9 mouse cellular contexts compared by ENCODE assay signal in genomic region chr5:65950236-65950635, GRCm38 (mm10). TPM values are rescaled to one million over a fixed set of nuclear protein-coding genes. Genes with fewer than 3 reads are reported as not detected.
DNase-seq lines count a peak whose midpoint lies in the region; ATAC-seq and TF ChIP-seq lines count a peak whose summit lies in the region.
"Had no signal": no experiment of that assay in that cellular context is flagged by ENCODE, and none has a peak within 500 bp of the region (broad histone marks: within the 10 kb centered on the region; RNA-seq: fewer than 3 reads in every experiment).

No protein-coding gene starts in this region.

- H3K4me1 ChIP-seq in stomach, embryonic 16.5 days (ENCODE audit: control insufficient read depth, insufficient read depth, low read length) = no peaks in the 10 kb centered on the region
- no peaks in the 10 kb centered on the region for H3K4me1 ChIP-seq in stomach, postnatal 0 days (replicated peaks; ENCODE audit: control insufficient read depth, insufficient read depth)
- H3K4me1 ChIP-seq in forebrain, embryonic 12.5 days = peaks cover 23% of the 10 kb centered on the region
- H3K4me1 ChIP-seq in midbrain, postnatal 0 days (ENCODE audit: insufficient read depth, low read length) = peaks cover 7% of the 10 kb centered on the region

- no peak overlapping the region for H3K27ac ChIP-seq in stomach, embryonic 16.5 days (ENCODE audit: low read length)
- no peak overlapping the region for H3K27ac ChIP-seq in stomach, postnatal 0 days (replicated peaks)
- peak overlapping the region; percentile 97 for H3K27ac ChIP-seq in forebrain, embryonic 12.5 days
- H3K27ac ChIP-seq in midbrain, postnatal 0 days (ENCODE audit: low read depth, low read length) = peak overlapping the region; percentile 84
- H3K27ac ChIP-seq: liver, embryonic 13.5 days had no signal

- ATAC-seq in stomach, embryonic 16.5 days (ENCODE audit: insufficient read depth, low FRiP score) = 0 out of 2 replicates have a peak, but pooled peaks have one; percentile 5
- no peak for ATAC-seq in stomach, postnatal 0 days (ENCODE audit: low FRiP score, low TSS enrichment)
- peak; percentile 89 for ATAC-seq in forebrain, embryonic 12.5 days (ENCODE audit: low FRiP score)
- peak; percentile 73 for ATAC-seq in midbrain, postnatal 0 days (ENCODE audit: low FRiP score)
- ATAC-seq in megakaryocyte progenitor cell, adult 5-6 weeks (replicated peaks; ENCODE audit: poor library complexity) = no peak
- no peak for ATAC-seq in granulocyte monocyte progenitor cell, adult 5-6 weeks (replicated peaks; ENCODE audit: poor library complexity, severe bottlenecking)

- WGBS in stomach, embryonic 16.5 days = 50% methylated on average over 6 of the region's 6 CpGs
- WGBS in stomach, postnatal 0 days = 35% methylated on average over 6 of the region's 6 CpGs
- 7% methylated on average over 6 of the region's 6 CpGs for WGBS in forebrain, embryonic 12.5 days
- under 1% methylated on average over 6 of the region's 6 CpGs for WGBS in midbrain, postnatal 0 days

- no peaks in the 10 kb centered on the region for H3K27me3 ChIP-seq in stomach, embryonic 16.5 days (ENCODE audit: control insufficient read depth, insufficient read depth, low read length)
- no peaks in the 10 kb centered on the region for H3K27me3 ChIP-seq in stomach, postnatal 0 days (ENCODE audit: control insufficient read depth, insufficient read depth, low read length)
- H3K27me3 ChIP-seq in forebrain, embryonic 12.5 days = no peaks in the 10 kb centered on the region
- no peaks in the 10 kb centered on the region for H3K27me3 ChIP-seq in midbrain, postnatal 0 days (ENCODE audit: insufficient read depth, low read length)
- H3K27me3 ChIP-seq: liver, embryonic 13.5 days had no signal

- no peak overlapping the region for H3K4me3 ChIP-seq in stomach, embryonic 16.5 days (replicated peaks; ENCODE audit: low read length)
- no peak overlapping the region for H3K4me3 ChIP-seq in stomach, postnatal 0 days (ENCODE audit: low read depth, low read length)
- H3K4me3 ChIP-seq in forebrain, embryonic 12.5 days (replicated peaks) = no peak overlapping the region
- H3K4me3 ChIP-seq in midbrain, postnatal 0 days (ENCODE audit: low read depth, low read length) = no peak overlapping the region
- H3K4me3 ChIP-seq: liver, embryonic 13.5 days had no signal

- H3K9ac ChIP-seq in stomach, embryonic 16.5 days (ENCODE audit: low read length) = no peak overlapping the region
- H3K9ac ChIP-seq in stomach, postnatal 0 days (ENCODE audit: low read length) = no peak overlapping the region
- H3K9ac ChIP-seq in forebrain, embryonic 12.5 days = peak overlapping the region; percentile 42; the same call in 1 of the 2 replicates
- H3K9ac ChIP-seq in midbrain, postnatal 0 days (replicated peaks; ENCODE audit: low read length, poor library complexity, severe bottlenecking) = 0 out of 2 replicates have a peak overlapping the region, but pooled peaks have one; percentile 24
- H3K9ac ChIP-seq: liver, embryonic 13.5 days had no signal

- no peak for TF ChIP-seq CTCF in stomach, postnatal 0 days (IDR thresholded peaks at IDR 0.05; ENCODE audit: low read depth)
- no peak for TF ChIP-seq CTCF in midbrain, postnatal 0 days (IDR thresholded peaks at IDR 0.05)

- H3K4me2 ChIP-seq in stomach, embryonic 16.5 days (ENCODE audit: low read depth, low read length) = no peak overlapping the region
- H3K4me2 ChIP-seq in stomach, postnatal 0 days (replicated peaks; ENCODE audit: low read depth) = no peak overlapping the region
- H3K4me2 ChIP-seq in forebrain, embryonic 12.5 days = peak overlapping the region; percentile 47
- peak overlapping the region; percentile 35 for H3K4me2 ChIP-seq in midbrain, postnatal 0 days (ENCODE audit: low read depth, low read length, poor library complexity, severe bottlenecking)
- H3K4me2 ChIP-seq: liver, embryonic 13.5 days had no signal

- no peak for DNase-seq in stomach, postnatal 0 days (ENCODE audit: low spot score)
- peak; percentile 17 for DNase-seq in kidney, postnatal 14 days
- peak; percentile 93 for DNase-seq in midbrain, postnatal 0 days (ENCODE audit: low spot score)
- DNase-seq in urinary bladder, postnatal 10 days (ENCODE audit: low spot score) = no peak
- DNase-seq: liver, embryonic 13.5 days had no signal

- H3K36me3 ChIP-seq in stomach, embryonic 16.5 days (ENCODE audit: control insufficient read depth, insufficient read depth, low read length) = no peaks in the 10 kb centered on the region
- H3K36me3 ChIP-seq in stomach, postnatal 0 days (ENCODE audit: control insufficient read depth, insufficient read depth, low read length) = no peaks in the 10 kb centered on the region
- H3K36me3 ChIP-seq in forebrain, embryonic 12.5 days (replicated peaks) = no peaks in the 10 kb centered on the region
- H3K36me3 ChIP-seq in midbrain, postnatal 0 days (ENCODE audit: insufficient read depth, low read length) = no peaks in the 10 kb centered on the region
- H3K36me3 ChIP-seq: liver, embryonic 13.5 days had no signal

- H3K9me3 ChIP-seq in stomach, embryonic 16.5 days (replicated peaks; ENCODE audit: control insufficient read depth, low read length) = no peaks in the 10 kb centered on the region
- no peaks in the 10 kb centered on the region for H3K9me3 ChIP-seq in stomach, postnatal 0 days (ENCODE audit: control insufficient read depth, low read length)
- H3K9me3 ChIP-seq in forebrain, embryonic 12.5 days = no peaks in the 10 kb centered on the region
- H3K9me3 ChIP-seq in midbrain, postnatal 0 days (ENCODE audit: low read length) = no peaks in the 10 kb centered on the region
- H3K9me3 ChIP-seq: liver, embryonic 13.5 days had no signal

- TF ChIP-seq EP300 in stomach, postnatal 0 days (optimal IDR thresholded peaks at IDR 0.05) = no peak

RNA-seq across cellular contexts. Expression of gene Chrna9, which starts 15.5 kb away (rescaled TPM):
- 0.43 TPM in 1 of 2 replicates, not detected in the other for polyA plus RNA-seq in stomach, embryonic 16.5 days (2015; fragmentation: Nextera tagmentation; extraction: Ambion mirVana)
- polyA plus RNA-seq in stomach, postnatal 0 days (2015; fragmentation: Nextera tagmentation; extraction: Ambion mirVana) = not detected in 2 replicates
- polyA plus RNA-seq in forebrain, embryonic 12.5 days (2016; fragmentation: Nextera tagmentation; extraction: Ambion mirVana) = not detected in 2 replicates
- not detected in 2 replicates for total RNA-seq in midbrain, postnatal 0 days (2014; rRNA removed)
- polyA plus RNA-seq in midbrain, postnatal 0 days (2015; fragmentation: Nextera tagmentation; extraction: Ambion mirVana) = not detected in 2 replicates
- total RNA-seq in megakaryocyte progenitor cell, adult 5-6 weeks (2015) = not detected in 2 replicates
- total RNA-seq in megakaryocyte progenitor cell, adult 5-6 weeks (2017) = not detected in 2 replicates
- total RNA-seq in granulocyte monocyte progenitor cell, adult 5-6 weeks (2014; fragmentation: Nextera tagmentation) = not detected in 2 replicates
- not detected in 2 replicates for total RNA-seq in granulocyte monocyte progenitor cell, adult 5-6 weeks (2017)
- polyA plus RNA-seq: liver, embryonic 13.5 days had no signal

RNA-seq across cellular contexts. Expression of gene 9130230L23Rik, which starts 53.8 kb away (rescaled TPM):
- polyA plus RNA-seq in stomach, embryonic 16.5 days (2015; fragmentation: Nextera tagmentation; extraction: Ambion mirVana) = 1.9 and 2.6 TPM in 2 replicates
- polyA plus RNA-seq in stomach, postnatal 0 days (2015; fragmentation: Nextera tagmentation; extraction: Ambion mirVana) = 4.7 and 4.8 TPM in 2 replicates
- 0.13 TPM in 1 of 2 replicates, not detected in the other for polyA plus RNA-seq in forebrain, embryonic 12.5 days (2016; fragmentation: Nextera tagmentation; extraction: Ambion mirVana)
- not detected in 2 replicates for total RNA-seq in midbrain, postnatal 0 days (2014; rRNA removed)
- polyA plus RNA-seq in midbrain, postnatal 0 days (2015; fragmentation: Nextera tagmentation; extraction: Ambion mirVana) = not detected in 2 replicates
- not detected in 2 replicates for total RNA-seq in megakaryocyte progenitor cell, adult 5-6 weeks (2015)
- total RNA-seq in megakaryocyte progenitor cell, adult 5-6 weeks (2017) = 0.30 TPM in 1 of 2 replicates, not detected in the other
- total RNA-seq in granulocyte monocyte progenitor cell, adult 5-6 weeks (2014; fragmentation: Nextera tagmentation) = not detected in 2 replicates
- total RNA-seq in granulocyte monocyte progenitor cell, adult 5-6 weeks (2017) = not detected in 2 replicates
- polyA plus RNA-seq: liver, embryonic 13.5 days had no signal

Comparison
In these comparisons a context has a peak if more than half of its experiments do, and no peak if none do; other contexts are left out.
1. ATAC-seq: peak in stomach, embryonic 16.5 days (single experiment), forebrain, embryonic 12.5 days (single experiment) and midbrain, postnatal 0 days (single experiment); none in stomach, postnatal 0 days (single experiment), megakaryocyte progenitor cell, adult 5-6 weeks (single experiment) and granulocyte monocyte progenitor cell, adult 5-6 weeks (single experiment).
2. H3K27ac ChIP-seq: peak in forebrain, embryonic 12.5 days (single experiment) and midbrain, postnatal 0 days (single experiment); none in stomach, embryonic 16.5 days (single experiment) and stomach, postnatal 0 days (single experiment).
3. H3K4me2 ChIP-seq: peak in forebrain, embryonic 12.5 days (single experiment) and midbrain, postnatal 0 days (single experiment); none in stomach, embryonic 16.5 days (single experiment) and stomach, postnatal 0 days (single experiment).
4. H3K9ac ChIP-seq: peak in forebrain, embryonic 12.5 days (single experiment) and midbrain, postnatal 0 days (single experiment); none in stomach, embryonic 16.5 days (single experiment) and stomach, postnatal 0 days (single experiment).
5. DNase-seq: peak in kidney, postnatal 14 days (single experiment) and midbrain, postnatal 0 days (single experiment); none in stomach, postnatal 0 days (single experiment) and urinary bladder, postnatal 10 days (single experiment).